Mouse (Mus musculus) embryo, embryonic 11.5 days (tissue): ENCODE results near the gene Gm10300.

ENCODE experiments used
- DNase-seq: peaks from one replicate; pipeline ENCODE4 v3.0.0-alpha.2; 2012; ENCODE audit warnings: low read depth, low spot score

Gm10300 gene

DNA sequence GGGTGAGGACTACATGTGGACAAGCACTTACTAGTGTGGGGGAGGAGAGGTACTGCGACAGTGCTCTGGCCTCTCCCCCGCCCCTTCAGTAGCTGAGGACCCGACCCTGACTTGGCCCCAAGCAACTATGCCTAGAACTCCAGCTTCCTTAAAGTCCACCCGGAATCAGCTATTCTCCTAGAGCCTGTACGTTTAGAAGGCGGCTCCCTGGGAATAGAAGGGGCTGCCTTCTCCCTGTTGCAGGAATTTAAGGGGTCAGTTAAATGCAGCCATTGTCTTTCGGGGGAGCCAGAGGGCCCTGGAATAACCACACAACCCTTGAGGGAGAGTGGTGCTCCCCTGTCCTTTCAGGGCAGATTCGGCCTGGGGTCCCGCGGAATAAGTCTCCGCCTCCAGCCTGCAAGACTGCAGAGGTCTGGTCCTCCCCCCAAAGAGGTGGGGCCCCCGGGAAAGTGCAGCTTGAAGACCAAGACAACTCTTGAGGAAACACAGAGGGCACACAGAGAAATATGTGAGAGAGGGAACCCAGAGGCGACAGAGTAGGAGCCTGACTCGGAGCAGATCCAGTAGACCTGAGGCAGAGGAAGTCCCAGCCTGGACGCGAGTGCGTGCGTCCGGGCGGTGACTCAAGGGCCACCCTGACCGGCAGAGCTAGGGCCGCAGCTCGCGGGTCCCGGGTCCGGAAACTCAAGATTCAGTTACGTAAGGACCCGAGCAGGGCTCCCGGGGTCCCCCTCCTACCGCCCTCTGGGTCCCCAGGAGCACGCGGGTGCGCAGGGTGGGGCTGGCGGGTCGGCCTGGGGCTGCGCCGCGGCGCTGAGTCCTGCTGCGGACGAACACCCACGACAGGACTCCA lies at the start of gene Gm10300:
TSS of gene Gm10300 (plus strand) at position 621 of the 856 bp plus-strand sequence.
- no peak for DNase-seq

DNA sequence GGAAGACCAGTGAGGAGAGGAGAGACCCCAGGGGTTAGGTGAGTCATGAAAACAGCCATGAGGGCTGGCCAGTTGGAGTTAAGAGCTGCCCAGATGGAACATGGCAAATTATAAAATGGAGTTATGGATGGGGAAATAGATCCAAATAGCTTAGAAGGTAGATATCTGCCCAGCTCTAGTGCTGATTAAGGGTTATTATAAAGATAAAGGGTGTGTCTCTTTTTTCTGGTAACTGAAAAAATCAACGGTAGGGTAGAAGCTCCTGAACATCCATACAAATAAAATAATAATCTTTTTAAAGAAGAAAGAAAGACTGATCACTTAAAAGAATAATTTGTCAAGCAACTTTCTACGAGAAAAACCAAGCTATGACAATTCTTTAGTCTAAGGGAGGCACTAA lies 49.2 kb upstream of the Gm10300 start:
- DNase-seq = no peak

DNA sequence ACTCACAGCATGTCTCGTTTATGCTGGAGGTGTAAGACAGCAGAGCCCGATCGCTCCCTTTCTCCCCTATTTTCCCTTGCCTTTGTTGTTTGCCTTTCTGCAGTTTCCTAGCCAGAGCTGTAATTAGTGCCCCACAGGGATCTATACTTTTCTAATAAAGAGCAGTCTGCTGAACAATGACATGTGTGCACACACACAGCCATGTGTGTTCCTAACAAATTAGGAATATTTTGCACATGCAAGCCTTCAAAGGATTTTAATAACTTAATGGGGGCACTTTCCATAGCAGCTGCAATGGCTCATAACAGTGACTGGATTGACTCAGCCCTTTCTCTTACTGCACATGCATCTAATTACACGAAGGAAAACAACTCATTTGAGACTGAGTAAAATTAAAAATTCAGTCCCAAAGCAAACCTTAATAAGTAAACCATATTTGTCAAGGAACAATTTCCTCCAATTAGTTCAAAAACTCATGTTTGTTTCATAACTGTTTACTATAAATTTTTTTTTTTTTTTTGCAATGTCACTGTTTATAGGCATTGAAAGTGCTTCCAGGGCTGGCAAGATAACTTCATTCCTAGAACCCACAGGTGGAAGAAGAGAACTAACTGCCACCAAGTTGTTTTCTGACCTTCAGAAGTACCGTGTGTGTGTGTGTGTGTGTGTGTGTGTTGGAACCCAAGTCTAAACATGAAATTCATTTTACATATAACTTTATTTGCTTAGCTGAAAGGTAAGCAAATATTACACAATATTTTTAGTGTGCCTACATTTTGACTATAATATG lies 48.6 kb upstream of the Gm10300 start:
- DNase-seq = no peak

DNA sequence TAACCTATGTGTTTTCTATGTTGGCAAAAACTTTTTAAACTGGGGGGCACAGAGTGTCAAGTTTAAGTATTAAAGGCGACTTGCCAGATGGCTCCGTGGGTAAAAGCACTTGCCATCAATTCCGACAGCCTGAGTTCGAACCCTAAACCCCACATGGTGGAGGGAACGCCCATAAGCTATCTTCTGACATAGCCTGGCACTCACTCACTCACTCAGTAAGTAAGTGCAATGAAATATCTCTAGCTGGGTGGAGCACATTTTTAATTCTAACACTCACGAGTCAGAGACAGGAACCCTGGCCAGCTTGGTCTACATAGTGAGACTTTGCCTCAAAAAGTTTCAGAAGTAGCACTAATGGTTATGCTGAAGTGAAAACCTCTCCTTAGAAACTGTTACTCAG lies 47.3 kb upstream of the Gm10300 start:
- no peak for DNase-seq

DNA sequence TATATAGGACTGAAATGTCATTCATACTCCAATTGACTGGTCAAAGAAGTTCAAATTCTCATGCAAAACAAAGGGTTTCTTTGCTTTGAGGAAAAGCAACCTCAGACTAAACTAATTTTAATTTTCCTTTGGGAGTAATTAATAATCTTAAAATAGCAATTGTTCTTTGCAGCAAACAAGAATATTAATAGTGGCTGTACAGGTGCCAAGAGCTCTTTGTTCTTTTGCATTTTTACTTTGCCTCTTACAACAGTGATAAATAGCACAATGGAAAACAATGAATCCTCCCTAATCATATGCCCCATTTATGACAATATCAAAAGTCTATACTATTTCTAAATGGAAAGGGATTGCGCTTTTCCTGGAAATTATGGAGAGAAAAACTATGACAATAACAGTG lies 46.7 kb upstream of the Gm10300 start:
- no peak for DNase-seq

DNA sequence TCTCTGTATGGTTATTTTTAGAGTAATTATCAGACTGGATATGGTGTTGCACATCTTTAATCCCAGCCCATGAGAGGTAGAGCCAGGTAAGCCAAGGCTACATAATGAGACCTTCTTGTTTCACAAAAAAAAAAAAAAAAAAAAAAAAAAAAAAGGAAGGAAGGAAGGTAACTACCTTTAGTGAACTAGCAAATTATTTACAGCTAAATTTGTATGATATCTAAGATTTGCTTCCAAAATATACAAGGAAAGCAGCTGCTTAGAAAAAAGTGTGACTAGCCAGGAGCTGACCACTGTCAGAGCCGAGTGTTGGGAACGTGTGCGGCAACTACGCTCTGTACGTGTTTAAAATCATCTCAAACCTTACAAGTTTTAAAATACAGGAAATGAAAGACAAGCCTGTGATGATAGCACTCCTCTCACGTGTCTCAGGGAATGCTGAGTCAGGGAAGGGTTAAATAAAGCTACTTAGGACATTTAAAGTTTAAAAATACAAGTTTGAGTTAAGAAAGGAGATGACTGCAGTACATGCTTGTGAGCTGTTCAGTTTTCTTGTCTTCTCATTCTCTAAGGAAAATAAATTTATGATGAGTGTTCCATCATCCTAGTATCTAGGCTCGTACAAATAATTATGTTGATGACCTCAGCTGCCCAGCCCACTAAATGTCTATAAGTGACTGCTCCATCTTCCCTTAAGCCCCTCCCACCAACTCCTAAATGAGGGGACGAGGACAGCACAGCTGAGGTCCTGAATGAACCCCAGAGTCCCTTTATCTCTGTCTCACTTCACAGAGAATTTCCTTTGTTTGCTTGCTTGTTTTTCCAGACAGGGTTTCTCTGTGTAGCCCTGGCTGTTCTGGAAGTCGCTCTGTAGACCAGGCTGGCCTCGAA lies 44.4 kb upstream of the Gm10300 start:
- no peak for DNase-seq

DNA sequence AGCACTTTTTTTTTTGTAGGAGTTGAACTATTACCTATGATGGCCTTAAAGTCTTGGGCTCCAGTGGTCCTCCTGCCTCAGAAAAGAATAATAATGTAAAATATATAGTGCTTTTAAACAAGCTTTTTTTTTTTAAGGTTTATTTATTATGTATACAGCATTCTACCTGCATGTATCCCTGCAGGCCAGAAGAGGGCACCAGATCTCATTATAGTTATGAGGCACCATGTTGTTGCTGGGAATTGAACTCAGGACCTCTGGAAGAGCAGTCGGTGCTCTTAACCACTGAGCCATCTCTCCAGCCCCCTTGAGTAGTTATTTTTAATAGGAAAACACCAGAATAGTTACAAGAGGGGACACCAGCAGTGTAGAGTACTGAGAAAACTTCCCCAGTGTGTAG lies 41.3 kb upstream of the Gm10300 start:
- no peak for DNase-seq

DNA sequence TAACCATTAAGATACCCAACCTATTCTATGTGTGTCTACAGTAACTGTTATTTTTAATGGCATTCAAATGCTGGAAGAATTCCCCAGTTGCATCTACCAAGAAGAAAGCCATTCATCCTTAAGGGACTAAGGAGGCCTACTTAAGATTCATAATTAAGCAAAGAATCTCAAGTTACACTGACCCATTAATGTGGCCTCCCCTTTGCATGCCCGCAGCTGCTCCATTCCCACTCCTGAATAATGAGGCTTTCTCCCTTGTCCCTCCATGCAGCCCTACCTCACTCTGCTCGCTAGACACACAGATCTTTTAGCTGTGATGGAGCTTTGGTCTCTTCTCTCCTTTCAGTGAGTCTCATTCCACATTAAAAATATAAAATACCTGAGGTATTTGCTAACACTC lies 40.3 kb upstream of the Gm10300 start:
- no peak for DNase-seq

DNA sequence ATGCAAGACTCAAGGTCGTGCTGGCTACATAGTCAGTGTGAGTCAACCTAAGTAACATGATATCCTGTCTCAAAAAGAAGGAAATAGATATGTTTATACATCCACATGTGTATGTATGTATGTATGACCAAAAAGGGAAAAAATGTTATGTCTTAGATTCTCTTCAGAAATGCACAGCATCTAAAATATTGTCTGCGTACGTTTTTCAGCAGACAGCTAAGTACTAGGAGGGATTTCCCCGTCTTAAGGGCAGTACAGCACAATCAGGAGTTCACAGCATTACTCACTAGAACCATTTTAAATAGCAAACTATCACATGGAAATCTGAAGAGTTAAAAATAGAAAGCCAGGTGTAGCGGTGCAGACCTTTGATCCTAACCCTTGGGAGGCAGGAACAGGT lies 37.4 kb upstream of the Gm10300 start:
- DNase-seq = no peak

DNA sequence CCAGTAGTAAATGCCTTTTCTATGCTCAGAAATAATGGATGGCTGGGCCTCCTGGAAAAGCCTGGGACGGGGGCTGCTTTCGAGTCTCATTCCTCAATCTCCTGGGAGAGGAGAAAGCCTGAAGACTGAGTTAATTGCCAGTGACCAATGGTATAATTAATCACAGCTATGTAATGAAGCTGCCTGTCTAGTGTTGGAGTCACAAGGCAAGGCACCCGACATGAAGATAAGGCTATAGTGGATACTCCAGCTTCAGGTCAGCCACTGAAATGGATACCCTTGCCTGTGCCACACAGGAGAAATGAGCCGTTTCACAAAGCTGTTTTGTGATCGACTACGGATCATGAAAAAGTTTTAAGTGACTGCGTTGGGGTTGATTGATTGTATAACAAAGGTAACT lies 36.5 kb upstream of the Gm10300 start:
- no peak for DNase-seq

DNA sequence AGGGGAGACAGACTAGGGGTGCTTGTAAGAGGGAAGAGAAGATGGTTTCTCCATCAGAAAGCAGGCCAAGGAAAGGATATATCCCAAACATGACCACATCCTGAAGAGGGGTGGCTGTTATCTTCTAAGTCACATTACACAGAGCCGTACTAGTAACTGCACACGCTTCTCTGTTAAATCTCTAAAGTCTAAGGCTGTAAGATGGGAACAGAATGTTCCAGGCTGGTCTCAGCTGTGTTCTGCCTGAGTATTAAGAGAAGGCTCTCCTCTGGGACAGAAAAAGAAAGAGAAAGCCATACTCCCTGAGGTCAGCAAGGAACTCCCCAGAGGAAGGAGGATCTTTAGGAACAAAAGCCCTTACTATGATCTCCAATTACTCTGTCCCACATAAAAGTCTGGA lies 35.7 kb upstream of the Gm10300 start:
- DNase-seq = no peak

DNA sequence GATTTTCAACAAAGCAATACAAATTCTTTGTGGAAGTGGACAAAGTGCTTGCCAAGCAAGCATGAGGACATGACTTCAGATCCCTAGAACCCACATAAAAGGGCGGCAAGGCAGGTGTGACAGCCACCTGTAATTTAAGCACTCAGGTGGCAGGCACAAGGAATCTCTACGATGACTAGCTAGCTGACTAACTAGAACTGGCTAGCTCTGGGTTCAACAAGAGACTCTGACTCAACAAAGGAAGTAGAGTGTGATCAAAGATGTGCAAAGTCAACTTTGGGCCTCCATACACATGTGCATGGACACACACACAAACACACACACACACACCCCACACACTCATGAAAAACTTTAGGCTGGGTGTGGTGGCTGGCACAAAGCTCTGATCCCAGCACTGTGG lies 35.0 kb upstream of the Gm10300 start:
- no peak for DNase-seq

DNA sequence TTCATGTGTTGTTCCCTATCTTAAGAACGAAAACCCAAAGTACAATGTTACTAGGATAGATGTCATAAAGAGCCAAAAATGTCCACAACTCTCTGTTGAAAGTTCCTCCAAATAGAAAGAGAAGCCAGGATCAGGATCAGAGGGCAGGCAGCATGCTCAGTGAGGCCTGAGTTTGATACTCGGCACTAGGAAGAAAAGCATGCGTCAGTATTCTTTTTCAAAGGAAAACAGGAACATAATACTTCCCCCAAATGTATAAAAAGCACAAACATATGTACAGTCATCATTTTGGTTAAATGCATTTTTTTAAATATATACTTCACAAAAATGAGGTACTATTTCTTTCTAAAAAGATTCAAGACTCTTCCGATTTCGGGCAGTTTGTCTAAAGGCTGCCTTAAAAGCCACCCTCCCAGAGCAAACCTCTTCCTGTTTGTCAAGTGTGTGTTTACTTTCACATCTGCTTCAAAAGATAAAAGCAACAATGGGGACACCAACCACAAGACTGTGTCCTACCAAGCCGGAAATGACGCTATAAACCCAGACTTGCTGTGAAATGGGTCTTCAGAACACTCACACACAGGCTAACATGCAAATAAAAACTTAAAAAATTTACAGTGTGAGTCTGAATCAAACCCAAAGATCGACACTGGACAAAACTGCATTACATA lies 34.4 kb upstream of the Gm10300 start:
- DNase-seq = no peak

DNA sequence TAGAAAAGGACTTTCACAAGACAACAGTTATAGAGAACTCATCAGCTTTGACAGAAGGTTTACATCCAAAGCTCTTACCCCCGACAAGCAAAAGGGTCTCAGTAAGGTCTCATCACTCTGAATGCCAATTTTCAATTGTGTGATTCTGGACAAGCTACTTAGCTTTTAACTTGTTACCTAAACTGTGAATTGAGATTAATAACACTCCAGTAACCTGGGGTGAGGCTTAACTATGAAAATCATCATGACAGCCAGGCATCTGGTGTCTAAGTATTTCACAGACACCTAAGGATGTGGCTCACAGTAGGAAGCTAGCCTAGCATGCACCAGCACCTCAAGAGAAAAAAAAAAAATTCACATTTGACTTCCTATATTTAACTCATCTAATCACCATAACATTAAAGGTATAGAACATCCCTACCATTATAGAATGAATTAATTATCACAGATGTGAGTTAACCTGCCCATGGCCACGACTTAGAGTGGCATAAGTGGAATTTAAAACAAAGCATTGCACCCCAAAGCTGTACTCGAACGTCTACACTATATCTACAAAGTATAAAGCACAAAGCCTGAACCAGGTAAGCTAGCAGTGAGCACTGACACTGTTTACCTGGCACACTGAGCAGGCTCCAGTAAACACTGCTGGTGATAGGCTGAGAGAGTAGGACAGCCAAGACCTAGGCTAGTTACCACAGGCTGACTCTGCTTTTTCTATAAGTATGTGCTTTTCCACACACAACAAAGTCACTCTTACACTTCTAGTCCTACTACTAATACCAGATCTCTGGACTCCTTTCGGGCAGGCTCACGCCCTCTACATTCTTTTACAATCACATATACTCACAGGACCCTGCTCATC lies 32.8 kb upstream of the Gm10300 start:
- DNase-seq = no peak

DNA sequence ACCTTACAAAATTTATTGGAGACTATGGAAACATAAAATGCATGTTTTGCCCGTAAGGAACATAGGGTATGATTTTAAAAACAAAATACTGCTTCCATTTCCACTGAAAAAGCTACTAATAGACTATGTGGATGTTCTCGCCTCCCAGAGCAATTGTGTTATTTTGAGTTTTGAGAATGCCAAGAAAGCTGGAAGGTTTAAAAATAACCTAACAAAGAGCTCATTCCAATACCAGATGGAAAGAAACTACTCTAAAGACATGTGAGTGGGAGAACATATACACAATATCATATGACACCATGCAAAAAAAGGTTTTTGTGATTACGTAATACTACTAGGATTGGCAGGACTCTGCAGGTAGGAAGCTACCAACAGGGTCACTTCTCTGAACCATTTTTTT lies 30.8 kb upstream of the Gm10300 start:
- DNase-seq = no peak

DNA sequence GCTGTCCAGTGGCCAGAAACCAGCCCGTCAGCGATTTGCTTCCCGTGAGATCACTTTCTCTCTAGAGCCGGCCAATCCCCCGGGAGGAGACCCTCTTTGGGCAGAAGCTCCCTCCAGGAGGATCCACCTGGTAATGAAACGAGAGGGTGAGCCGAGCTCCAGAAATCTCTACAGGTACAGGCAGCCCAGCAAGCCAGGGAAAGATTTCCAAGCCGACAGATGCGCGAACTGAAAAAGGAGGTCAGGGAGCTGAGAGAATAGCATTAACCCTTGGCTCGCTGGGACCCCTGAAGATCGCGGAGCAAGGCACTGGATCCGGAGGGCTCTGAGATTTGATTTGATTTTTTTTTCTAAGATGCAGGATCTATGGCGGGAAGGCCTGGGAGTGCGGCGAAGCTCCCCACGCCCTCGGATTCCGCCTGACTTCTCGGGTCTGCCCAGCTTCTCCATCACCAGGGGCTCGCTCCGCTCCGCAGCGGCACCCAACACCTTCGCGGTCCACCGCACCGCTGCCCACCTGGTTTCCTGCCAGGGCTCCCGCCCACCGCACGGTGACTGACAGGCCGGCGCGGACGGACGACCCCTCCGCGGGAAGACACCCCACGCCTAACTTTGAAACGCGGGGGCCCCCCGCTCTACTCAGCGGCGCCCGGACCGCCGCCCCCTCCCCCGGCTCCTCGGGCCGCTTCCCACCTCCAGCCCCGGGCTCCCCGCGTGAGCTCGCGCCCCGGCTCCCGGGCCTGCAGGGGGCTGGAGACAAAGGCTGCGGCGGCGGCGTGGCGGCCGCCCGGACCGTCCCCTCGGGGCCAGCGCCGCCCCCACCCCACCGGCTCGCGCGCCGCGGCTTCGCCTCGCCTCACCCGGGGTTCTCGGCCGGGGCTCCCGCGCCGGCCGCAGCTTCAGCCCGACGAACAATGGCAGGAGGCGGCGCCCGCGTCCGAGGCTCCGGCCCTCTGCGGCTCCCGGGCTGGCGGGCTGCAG lies 26.2 kb upstream of the Gm10300 start:
- peak; percentile 24 for DNase-seq

DNA sequence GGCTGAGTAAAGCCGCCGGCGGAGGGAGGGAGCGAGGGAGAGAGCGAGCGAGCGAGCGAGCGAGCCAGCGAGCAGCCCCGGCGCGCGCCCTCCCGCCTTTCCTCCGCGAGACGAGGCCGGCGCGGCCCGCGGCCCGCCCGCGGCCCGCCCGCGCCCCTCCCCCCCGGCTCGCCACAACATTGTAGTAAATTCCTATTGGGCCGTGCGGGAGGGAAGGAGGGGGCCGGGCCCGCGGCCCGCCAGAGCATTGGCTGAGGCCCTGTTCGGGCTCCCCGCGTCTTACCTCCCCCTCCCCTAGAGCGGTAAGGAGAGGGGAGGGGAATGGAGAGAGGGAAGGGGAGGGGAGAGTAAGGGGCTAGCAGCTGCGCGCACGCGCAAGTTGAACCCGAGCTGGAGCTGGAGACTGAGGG lies 25.5 kb upstream of the Gm10300 start:
- peak; percentile 94 for DNase-seq

DNA sequence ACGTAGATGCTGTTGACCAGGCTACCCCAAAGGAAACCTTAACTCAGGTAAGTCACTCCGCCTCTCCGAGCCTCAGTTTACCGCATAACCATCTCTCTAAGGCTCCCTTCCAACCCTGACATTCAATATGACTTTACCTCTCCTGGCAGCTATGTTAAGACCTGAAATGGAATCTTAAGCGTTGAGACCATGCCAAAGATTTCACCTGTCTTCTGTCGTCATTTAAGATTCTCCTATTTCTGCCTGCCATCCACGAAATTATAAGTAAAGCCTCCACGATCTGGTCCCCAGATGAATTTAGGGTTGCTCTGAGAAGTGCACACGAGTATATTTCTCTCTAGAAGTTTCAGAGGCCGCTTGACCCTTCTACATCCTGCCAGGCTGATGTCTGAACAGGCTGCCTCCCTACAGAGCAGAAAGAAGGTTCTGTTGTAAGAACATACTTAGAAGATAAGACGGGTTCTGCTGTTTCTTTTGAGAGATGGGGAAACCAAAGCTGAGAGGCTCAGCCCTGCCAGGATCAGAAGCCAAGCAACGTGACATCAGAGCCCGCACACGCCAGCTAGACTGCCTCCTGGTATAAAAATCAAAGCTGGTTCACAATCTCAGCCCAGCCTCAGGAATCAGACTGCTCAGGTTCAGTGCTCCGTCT lies 24.8 kb upstream of the Gm10300 start:
- DNase-seq = no peak
